12 mouse cellular contexts compared by ENCODE assay signal in the genomic region with DNA sequence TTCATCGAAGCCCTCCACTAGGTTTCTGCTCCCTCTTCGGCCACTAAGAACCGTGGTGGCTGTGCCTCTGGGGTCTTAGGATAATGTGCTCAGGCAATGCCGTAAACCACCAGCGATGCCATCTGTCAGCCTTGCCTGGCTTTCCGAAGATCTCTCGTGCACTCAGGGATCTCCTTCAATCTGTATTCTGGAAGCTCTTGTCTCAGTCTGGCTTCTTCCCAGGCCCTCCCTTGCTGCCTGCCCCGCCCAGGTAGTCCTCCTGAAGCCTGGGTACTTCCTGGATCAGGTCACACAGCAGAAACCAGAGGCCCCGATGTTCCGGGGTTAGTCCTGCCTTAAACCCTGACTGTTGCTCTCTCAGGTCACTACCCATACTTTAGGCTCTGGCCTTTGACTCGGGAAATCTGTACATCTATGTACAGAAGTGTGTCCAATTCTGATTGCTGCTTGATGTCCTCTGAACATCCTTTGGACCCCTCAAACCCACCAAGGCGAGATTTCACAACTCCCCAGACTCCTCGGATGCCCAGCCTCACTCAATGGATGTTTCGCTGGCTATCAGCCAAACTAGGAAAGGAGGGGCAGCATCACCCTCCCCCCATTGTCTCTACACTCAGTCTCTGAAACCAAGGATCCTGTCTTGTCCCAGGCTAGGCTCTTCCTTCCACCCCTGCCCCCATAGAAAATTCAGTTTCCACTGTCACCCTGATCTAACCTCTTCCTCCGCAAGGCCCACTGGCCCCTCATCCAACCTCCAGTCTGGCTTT. TPM values are rescaled to one million over a fixed set of nuclear protein-coding genes. Genes with fewer than 3 reads are reported as not detected.
DNase-seq lines count a peak whose midpoint lies in the region; ATAC-seq and TF ChIP-seq lines count a peak whose summit lies in the region.
"Had no signal": no experiment of that assay in that cellular context is flagged by ENCODE, and none has a peak within 500 bp of the region (broad histone marks: within the 10 kb centered on the region; RNA-seq: fewer than 3 reads in every experiment).

No protein-coding gene starts in this region.

- H3K4me1 ChIP-seq in hindbrain, embryonic 14.5 days (replicated peaks; ENCODE audit: control insufficient read depth, insufficient read depth, low read length): peaks cover 31% of the 10 kb centered on the region
- H3K4me1 ChIP-seq in midbrain, embryonic 12.5 days: peaks cover 41% of the 10 kb centered on the region

- H3K4me3 ChIP-seq in hindbrain, embryonic 14.5 days (replicated peaks; ENCODE audit: low read length): no peak overlapping the region
- no peak overlapping the region for H3K4me3 ChIP-seq in midbrain, embryonic 12.5 days
- H3K4me3 ChIP-seq in gastrocnemius, adult 2 months: no peak overlapping the region
- H3K4me3 ChIP-seq: limb, embryonic 12.5 days had no signal

- 42% methylated on average over 15 of the region's 15 CpGs for WGBS in hindbrain, embryonic 14.5 days
- 61% methylated on average over 14 of the region's 15 CpGs for WGBS in midbrain, embryonic 12.5 days

- H3K36me3 ChIP-seq in hindbrain, embryonic 14.5 days (replicated peaks; ENCODE audit: control insufficient read depth, insufficient read depth): no peaks in the 10 kb centered on the region
- H3K36me3 ChIP-seq in midbrain, embryonic 12.5 days: no peaks in the 10 kb centered on the region
- H3K36me3 ChIP-seq: limb, embryonic 12.5 days had no signal

- H3K9ac ChIP-seq in hindbrain, embryonic 14.5 days: no peak overlapping the region
- H3K9ac ChIP-seq in midbrain, embryonic 12.5 days (replicated peaks): no peak overlapping the region
- H3K9ac ChIP-seq: limb, embryonic 12.5 days had no signal

- peak; percentile 29 to 43 for DNase-seq in cerebellum, postnatal 25 days
- no peak for DNase-seq in cerebellum, adult 11-12 months
- peak; percentile 41 for DNase-seq in kidney, postnatal 10 days
- DNase-seq in kidney, adult 8-10 months: no peak
- peak; percentile 28 for DNase-seq in hindbrain, embryonic 14.5 days (ENCODE audit: low spot score)
- no peak for DNase-seq in gastrocnemius, adult 2 months

- TF ChIP-seq CTCF in gastrocnemius, adult 2 months (IDR thresholded peaks at IDR 0.05): no peak

- H3K9me3 ChIP-seq in hindbrain, embryonic 14.5 days (ENCODE audit: control insufficient read depth, low read length): no peaks in the 10 kb centered on the region
- no peaks in the 10 kb centered on the region for H3K9me3 ChIP-seq in midbrain, embryonic 12.5 days
- H3K9me3 ChIP-seq: limb, embryonic 12.5 days had no signal

- intact Hi-C loops in gastrocnemius, adult 2 months (cut with DNase I): no loop called here

- peak overlapping the region; percentile 21; the same call in 1 of the 2 replicates for H3K27ac ChIP-seq in hindbrain, embryonic 14.5 days
- H3K27ac ChIP-seq in midbrain, embryonic 12.5 days (replicated peaks): peak overlapping the region; percentile 15; the same call in 1 of the 2 replicates
- H3K27ac ChIP-seq in gastrocnemius, adult 2 months: no peak overlapping the region
- H3K27ac ChIP-seq: limb, embryonic 12.5 days had no signal

- no peaks in the 10 kb centered on the region for H3K27me3 ChIP-seq in hindbrain, embryonic 14.5 days (ENCODE audit: control insufficient read depth, insufficient read depth, low read length)
- H3K27me3 ChIP-seq in midbrain, embryonic 12.5 days: no peaks in the 10 kb centered on the region
- H3K27me3 ChIP-seq: limb, embryonic 12.5 days had no signal

- ATAC-seq in hindbrain, embryonic 14.5 days (ENCODE audit: low FRiP score): no peak
- ATAC-seq in midbrain, embryonic 12.5 days (ENCODE audit: low FRiP score, low read depth): no peak
- ATAC-seq in activated CD4-positive, CD25-positive, alpha-beta regulatory T cell, adult 4 months: no peak

- H3K4me2 ChIP-seq in hindbrain, embryonic 14.5 days (replicated peaks): no peak overlapping the region
- H3K4me2 ChIP-seq in midbrain, embryonic 12.5 days (replicated peaks): no peak overlapping the region
- H3K4me2 ChIP-seq: limb, embryonic 12.5 days had no signal

RNA-seq across cellular contexts. Expression of gene Marcksl1, which starts 4.4 kb away (rescaled TPM):
- polyA plus RNA-seq in hindbrain, embryonic 14.5 days (2014; fragmentation: Nextera tagmentation; extraction: Ambion mirVana): 1,580 and 1,755 TPM in 2 replicates
- 2,082 and 2,101 TPM in 2 replicates for polyA plus RNA-seq in midbrain, embryonic 12.5 days (2016; fragmentation: Nextera tagmentation; extraction: Ambion mirVana)
- polyA plus RNA-seq in activated CD4-positive, CD25-positive, alpha-beta regulatory T cell, adult 4 months (2017; shearing (Covaris generic)): 1 to 10 TPM; 3.6 to 3.8 TPM
- total RNA-seq in gastrocnemius, adult 2 months (2021): 1 to 10 TPM in 1 of 2 experiments, under 1 TPM in 1; 0.69 to 1.1 TPM

RNA-seq across cellular contexts. Expression of gene Fam229a, which starts 18.0 kb away (rescaled TPM):
- 0.55 and 0.78 TPM in 2 replicates for polyA plus RNA-seq in hindbrain, embryonic 14.5 days (2014; fragmentation: Nextera tagmentation; extraction: Ambion mirVana)
- polyA plus RNA-seq in midbrain, embryonic 12.5 days (2016; fragmentation: Nextera tagmentation; extraction: Ambion mirVana): not detected in 2 replicates
- polyA plus RNA-seq in activated CD4-positive, CD25-positive, alpha-beta regulatory T cell, adult 4 months (2017; shearing (Covaris generic)): not detected
- not detected for total RNA-seq in gastrocnemius, adult 2 months (2021)
- total RNA-seq: hematopoietic stem cell, adult 5-6 weeks had no signal
- polyA plus RNA-seq: embryonic facial prominence, embryonic 11.5 days; limb, embryonic 12.5 days; stomach, embryonic 14.5 days had no signal

RNA-seq across cellular contexts. Expression of gene Tssk3, which starts 18.2 kb away (rescaled TPM):
- 0.16 and 0.46 TPM in 2 replicates for polyA plus RNA-seq in hindbrain, embryonic 14.5 days (2014; fragmentation: Nextera tagmentation; extraction: Ambion mirVana)
- not detected in 2 replicates for polyA plus RNA-seq in midbrain, embryonic 12.5 days (2016; fragmentation: Nextera tagmentation; extraction: Ambion mirVana)
- not detected for polyA plus RNA-seq in activated CD4-positive, CD25-positive, alpha-beta regulatory T cell, adult 4 months (2017; shearing (Covaris generic))
- not detected for total RNA-seq in gastrocnemius, adult 2 months (2021)
- total RNA-seq: hematopoietic stem cell, adult 5-6 weeks had no signal
- polyA plus RNA-seq: embryonic facial prominence, embryonic 11.5 days; limb, embryonic 12.5 days; stomach, embryonic 14.5 days had no signal

RNA-seq across cellular contexts. Expression of gene Hdac1, which starts 33.5 kb away (rescaled TPM):
- 76.0 and 79.8 TPM in 2 replicates for polyA plus RNA-seq in hindbrain, embryonic 14.5 days (2014; fragmentation: Nextera tagmentation; extraction: Ambion mirVana)
- polyA plus RNA-seq in midbrain, embryonic 12.5 days (2016; fragmentation: Nextera tagmentation; extraction: Ambion mirVana): 188 and 190 TPM in 2 replicates
- 100 to 1,000 TPM; 225 to 283 TPM for polyA plus RNA-seq in activated CD4-positive, CD25-positive, alpha-beta regulatory T cell, adult 4 months (2017; shearing (Covaris generic))
- 10 to 100 TPM in 1 of 2 experiments, 1 to 10 TPM in 1; 9.1 to 10.6 TPM for total RNA-seq in gastrocnemius, adult 2 months (2021)

RNA-seq across cellular contexts. Expression of gene Bsdc1, which starts 47.6 kb away (rescaled TPM):
- 29.5 and 33.8 TPM in 2 replicates for polyA plus RNA-seq in hindbrain, embryonic 14.5 days (2014; fragmentation: Nextera tagmentation; extraction: Ambion mirVana)
- polyA plus RNA-seq in midbrain, embryonic 12.5 days (2016; fragmentation: Nextera tagmentation; extraction: Ambion mirVana): 31.9 and 33.7 TPM in 2 replicates
- polyA plus RNA-seq in activated CD4-positive, CD25-positive, alpha-beta regulatory T cell, adult 4 months (2017; shearing (Covaris generic)): 10 to 100 TPM; 22.7 to 24.8 TPM
- total RNA-seq in gastrocnemius, adult 2 months (2021): 10 to 100 TPM; 34.8 to 36.4 TPM

Comparison
In these comparisons a context has a peak if more than half of its experiments do, and no peak if none do; other contexts are left out.
1. DNase-seq: peak in cerebellum, postnatal 25 days (2 of 2), kidney, postnatal 10 days (single experiment) and hindbrain, embryonic 14.5 days (single experiment); none in cerebellum, adult 11-12 months (single experiment), kidney, adult 8-10 months (0 of 2) and gastrocnemius, adult 2 months (single experiment).
2. RNA of gene Marcksl1, which starts 4.4 kb away (polyA plus RNA-seq): 2,082 to 2,101 TPM in midbrain, embryonic 12.5 days and 1,580 to 1,755 TPM in hindbrain, embryonic 14.5 days; 3.6 to 3.8 TPM in activated CD4-positive, CD25-positive, alpha-beta regulatory T cell, adult 4 months; every median in the first group is over 100 times any median in the second.